Mouse (Mus musculus) kidney, adult 8-10 months (tissue): Measurements from ENCODE around the gene Notch1.
A peak's percentile ranks its signal among the peaks of the same experiment; 100 is the strongest.

Source experiments
- DNase-seq, 2 experiments: peaks; one replicate each; pipeline ENCODE4 v3.0.0; 2022

The Notch1 gene

GRCm38 (mm10) chr2:26444368-26444767 lies 72.1 kb downstream of the Notch1 start:
- DNase-seq: no peak

GRCm38 (mm10) chr2:26443876-26444275 lies 72.6 kb downstream of the Notch1 start:
- no peak for DNase-seq

- no peak for DNase-seq
These were observed 73.6 kb downstream of the Notch1 start for GRCm38 (mm10) chr2:26442843-26443242.

GRCm38 (mm10) chr2:26441688-26442087 lies 74.8 kb downstream of the Notch1 start:
- no peak for DNase-seq

GRCm38 (mm10) chr2:26441261-26441660 lies 75.2 kb downstream of the Notch1 start:
- no peak for DNase-seq

- DNase-seq: no peak
These were observed 76.8 kb downstream of the Notch1 start for GRCm38 (mm10) chr2:26439671-26440070.

GRCm38 (mm10) chr2:26438373-26438772 lies 78.1 kb downstream of the Notch1 start:
- no peak for DNase-seq

- no peak for DNase-seq
These were observed 79.2 kb downstream of the Notch1 start for GRCm38 (mm10) chr2:26437221-26437620.

- DNase-seq: peak; percentile 64 to 73
These were observed 81.5 kb downstream of the Notch1 start for GRCm38 (mm10) chr2:26434791-26435572.

GRCm38 (mm10) chr2:26429851-26430250 lies 86.6 kb downstream of the Notch1 start:
- no peak for DNase-seq

GRCm38 (mm10) chr2:26424541-26424940 lies 91.9 kb downstream of the Notch1 start:
- no peak for DNase-seq

- peak; percentile 66 to 79 for DNase-seq
These were observed 93.4 kb downstream of the Notch1 start for GRCm38 (mm10) chr2:26423086-26423485.

- DNase-seq: no peak
These were observed 94.5 kb downstream of the Notch1 start for GRCm38 (mm10) chr2:26421969-26422368.

GRCm38 (mm10) chr2:26418120-26418519 lies 98.3 kb downstream of the Notch1 start:
- DNase-seq: no peak

- no peak for DNase-seq
These were observed 99.4 kb downstream of the Notch1 start for GRCm38 (mm10) chr2:26417066-26417465.

- DNase-seq: peak; percentile 38 to 71
These were observed 105.5 kb downstream of the Notch1 start for GRCm38 (mm10) chr2:26410931-26411411.

GRCm38 (mm10) chr2:26410091-26410490 lies 106.4 kb downstream of the Notch1 start:
- DNase-seq: no peak

- DNase-seq: no peak
These were observed 107.1 kb downstream of the Notch1 start for GRCm38 (mm10) chr2:26409362-26409761.

- DNase-seq: peak; percentile 96 to 97
These were observed 107.7 kb downstream of the Notch1 start, which contains the start of gene Inpp5e for GRCm38 (mm10) chr2:26408515-26409356. TSS of gene Inpp5e (minus strand) at chr2:26409203.
